Mouse (Mus musculus): ENCODE results near the gene Plod3. TPM values are rescaled to one million over a fixed set of nuclear protein-coding genes. Genes with fewer than 3 reads are reported as not detected.

The Plod3 gene
- polyA plus RNA-seq, 1 experiment, result 16.0 TPM

Other genes with a start within 250 kb of the Plod3 start
- not detected in 2 replicates for gene Col26a1, start 103.8 kb upstream of the Plod3 start, polyA plus RNA-seq (2012; ENCODE audit: insufficient read depth, insufficient read length, missing spikeins)
- 13.4 and 14.6 TPM in 2 replicates for gene Ift22, start 78.9 kb upstream of the Plod3 start, polyA plus RNA-seq (2012; ENCODE audit: insufficient read depth, insufficient read length, missing spikeins)
- 128 and 153 TPM in 2 replicates for gene Fis1, start 33.7 kb upstream of the Plod3 start, polyA plus RNA-seq (2012; ENCODE audit: insufficient read depth, insufficient read length, missing spikeins)
- 4.6 and 10.2 TPM in 2 replicates for gene Cldn15, start 20.4 kb upstream of the Plod3 start, polyA plus RNA-seq (2012; ENCODE audit: insufficient read depth, insufficient read length, missing spikeins)
- gene Znhit1, start 1.0 kb downstream of the Plod3 start, polyA plus RNA-seq (2012; ENCODE audit: insufficient read depth, insufficient read length, missing spikeins), result 76.0 and 101 TPM in 2 replicates
- not detected in 2 replicates for gene Vgf, start 39.4 kb downstream of the Plod3 start, polyA plus RNA-seq (2012; ENCODE audit: insufficient read depth, insufficient read length, missing spikeins)
- 69.0 and 73.6 TPM in 2 replicates for gene Ap1s1, start 59.1 kb downstream of the Plod3 start, polyA plus RNA-seq (2012; ENCODE audit: insufficient read depth, insufficient read length, missing spikeins)
- 4.1 and 9.6 TPM in 2 replicates for gene Serpine1, start 85.2 kb downstream of the Plod3 start, polyA plus RNA-seq (2012; ENCODE audit: insufficient read depth, insufficient read length, missing spikeins)
- gene Trim56, start 129.2 kb downstream of the Plod3 start, polyA plus RNA-seq (2012; ENCODE audit: insufficient read depth, insufficient read length, missing spikeins), result 9.8 and 11.1 TPM in 2 replicates
- not detected in 2 replicates for gene Muc3, start 162.3 kb downstream of the Plod3 start, polyA plus RNA-seq (2012; ENCODE audit: insufficient read depth, insufficient read length, missing spikeins)
- not detected in 2 replicates for gene Muc3a, start 225.4 kb downstream of the Plod3 start, polyA plus RNA-seq (2012; ENCODE audit: insufficient read depth, insufficient read length, missing spikeins)

Measured in brown adipose tissue, adult 24 weeks (tissue).